Mouse (Mus musculus) G1E (cell line): ENCODE data around the gene Entpd8.

ENCODE experiments used
- CTCF ChIP-seq: IDR thresholded peaks from 2 replicates; pipeline ENCODE4 v1.5.1; 2012; ENCODE audit warnings: low read depth, low read length, inconsistent platforms, mixed read lengths
- GATA1 ChIP-seq: IDR thresholded peaks from 2 replicates; pipeline ENCODE4 v1.6.1; 2012; ENCODE audit warnings: borderline replicate concordance, low read length, inconsistent platforms, mixed read lengths

GRCm38 (mm10) chr2:25066552-25066951 lies 13.6 kb upstream of the Entpd8 start:
- TF ChIP-seq CTCF (no peak), GATA1 (no peak)
